ENCODE assay signal across 16 mouse cellular contexts in genomic region chr2:158057030-158057429, GRCm38 (mm10). TPM values are rescaled to one million over a fixed set of nuclear protein-coding genes. Genes with fewer than 3 reads are reported as not detected.
A peak's percentile ranks its signal among the peaks of the same experiment; 100 is the strongest.
DNase-seq lines count a peak whose midpoint lies in the region.
"Had no signal": no experiment of that assay in that cellular context is flagged by ENCODE, and none has a peak within 500 bp of the region (broad histone marks: within the 10 kb centered on the region; RNA-seq: fewer than 3 reads in every experiment).

No protein-coding gene starts in this region.

- intact Hi-C loops in heart, postnatal 36 days (cut with DNase I): no loop called here
- intact Hi-C loops in left cerebral cortex, postnatal 25 days (cut with DNase I): no loop called here

- peak; percentile 87 for DNase-seq in heart, adult 11 months
- no peak for DNase-seq in heart, postnatal 36 days
- DNase-seq in adipocyte (ENCODE audit: low spot score): peak; percentile 26
- DNase-seq in cerebellum, adult 11-12 months: peak; percentile 95
- peak; percentile 91 to 96 for DNase-seq in cerebellum, postnatal 14 days
- DNase-seq in kidney, postnatal 14 days: no peak
- no peak for DNase-seq in left cerebral cortex, postnatal 25 days (ENCODE audit: low spot score in 2 of 2)
- DNase-seq: adrenal gland, adult 2 months; forebrain, postnatal 0 days; kidney, adult 2 months; kidney, postnatal 10 days; lung, adult 18-20 months; lung, postnatal 36 days; retina, postnatal 1 day; right cerebral cortex, postnatal 4 days; thymus, adult 2 months had no signal

RNA-seq across cellular contexts. Expression of gene Rprd1b, which starts 28.7 kb away (rescaled TPM):
- 10 to 100 TPM; 28.3 to 37.7 TPM for total RNA-seq in heart, postnatal 36 days (2021)
- total RNA-seq in left cerebral cortex, postnatal 25 days (2021): 10 to 100 TPM; 38.5 to 45.4 TPM

RNA-seq across cellular contexts. Expression of gene Tti1, which starts 28.8 kb away (rescaled TPM):
- total RNA-seq in heart, postnatal 36 days (2021): 10 to 100 TPM; 22.8 to 22.9 TPM
- total RNA-seq in left cerebral cortex, postnatal 25 days (2021): 10 to 100 TPM; 20.3 to 21.0 TPM

Comparison
In these comparisons a context has a peak if more than half of its experiments do, and no peak if none do; other contexts are left out.
1. DNase-seq: peak in heart, adult 11 months (single experiment), adipocyte (single experiment), cerebellum, adult 11-12 months (single experiment) and cerebellum, postnatal 14 days (2 of 2); none in heart, postnatal 36 days (0 of 2), kidney, postnatal 14 days (single experiment) and left cerebral cortex, postnatal 25 days (0 of 2).